Mouse (Mus musculus) heart, postnatal 36 days (tissue): ENCODE measurements at regions not wholly inside any gene's neighbourhood (a gene's known extent, or its start where the extent isn't known, plus 50 kb on each side); places are given as distances from the start of the nearest gene placed in this dataset.
A peak's percentile ranks its signal among the peaks of the same experiment; 100 is the strongest.

Experiments
- DNase-seq, 2 experiments: peaks; one replicate each; pipeline ENCODE4 v3.0.0; 2021 to 2022
- intact Hi-C: fragments of 180-260 bp; cut with DNase I; formaldehyde crosslinking; loops from one replicate; pipeline ENCODE4 v1.15.1; 2025

- no peak for DNase-seq
- intact Hi-C loops: no loop called here
These were observed 156.0 kb upstream of the Gm3448 start for GRCm38 (mm10) chr17:15197361-15197760.

GRCm38 (mm10) chr17:15195819-15196218 lies 154.5 kb upstream of the Gm3448 start:
- no peak for DNase-seq
- intact Hi-C loops: no loop called here

- no peak for DNase-seq
- intact Hi-C loops: loop anchor here (5.0 kb wide), 1 partner anchor 128 kb away; no protein-coding TSS in a partner anchor
These were observed 153.6 kb upstream of the Gm3448 start for GRCm38 (mm10) chr17:15194894-15195461.

DNA sequence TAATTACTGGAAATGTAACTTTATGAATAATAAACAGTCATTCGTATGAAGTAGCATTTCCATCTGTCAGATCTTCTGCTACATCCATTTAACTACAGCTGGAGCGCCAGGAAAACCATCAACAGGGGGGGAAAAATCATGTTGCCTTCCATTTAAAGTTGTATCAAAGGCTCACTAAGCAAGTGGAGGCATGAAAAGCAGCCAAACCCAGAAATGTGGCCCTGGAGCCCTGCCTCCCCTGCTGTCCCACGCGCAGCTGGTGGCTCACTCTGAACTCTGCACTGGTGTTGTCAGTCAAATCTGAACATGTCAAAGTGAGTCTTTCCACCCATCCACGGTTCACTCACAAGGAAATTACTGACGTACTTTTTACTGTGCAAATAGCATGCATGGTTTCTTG lies 152.5 kb upstream of the Gm3448 start:
- DNase-seq: no peak
- intact Hi-C loops: loop anchor here (2.0 to 5.0 kb wide), 2 partner anchors 127 to 179 kb away; no protein-coding TSS in a partner anchor

DNA sequence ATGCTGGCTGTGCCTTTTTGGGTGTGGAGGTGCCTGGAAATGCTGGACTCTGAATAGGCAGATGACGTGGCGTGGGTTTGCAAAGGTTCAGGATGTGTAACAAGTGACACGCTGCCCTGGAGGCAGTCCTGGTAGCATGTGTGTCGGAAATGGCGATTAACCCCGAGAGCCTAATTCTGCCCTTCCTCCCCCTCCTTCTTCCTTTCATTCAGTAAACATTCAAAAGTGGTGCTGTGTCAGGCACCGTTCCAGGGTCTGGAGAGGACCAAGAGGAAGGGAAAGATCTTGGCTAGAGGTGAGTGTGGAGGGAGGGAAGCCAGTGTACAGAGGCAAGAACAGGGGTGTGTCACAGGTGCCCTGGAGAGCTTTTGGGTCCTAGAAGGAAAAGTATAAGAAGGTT lies 151.5 kb upstream of the Gm3448 start:
- intact Hi-C loops: loop anchor here (2.0 to 5.0 kb wide), 2 partner anchors 126 to 180 kb away; no protein-coding TSS in a partner anchor
- peak; percentile 25 to 31 for DNase-seq

DNA sequence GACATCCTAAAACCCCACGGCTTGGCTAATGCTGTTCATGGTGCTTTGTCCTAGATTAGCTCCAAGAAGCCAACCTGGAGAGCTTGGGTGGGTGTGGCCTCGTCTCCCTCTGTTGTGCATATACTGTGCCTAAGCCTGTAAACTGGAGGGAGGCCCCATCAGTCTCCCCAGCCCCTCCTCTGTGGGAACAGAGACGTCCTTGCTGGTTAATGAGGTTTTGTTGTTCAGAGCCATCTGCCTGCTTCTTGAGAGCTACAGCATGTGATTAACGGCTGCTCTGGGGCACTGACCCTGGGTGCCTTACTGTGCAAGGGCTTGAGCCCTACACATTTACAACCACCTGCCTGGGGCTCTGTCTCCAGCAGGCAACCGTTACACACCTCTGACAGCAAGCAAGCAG lies 143.9 kb upstream of the Gm3448 start:
- intact Hi-C loops: no loop called here
- DNase-seq: no peak

DNA sequence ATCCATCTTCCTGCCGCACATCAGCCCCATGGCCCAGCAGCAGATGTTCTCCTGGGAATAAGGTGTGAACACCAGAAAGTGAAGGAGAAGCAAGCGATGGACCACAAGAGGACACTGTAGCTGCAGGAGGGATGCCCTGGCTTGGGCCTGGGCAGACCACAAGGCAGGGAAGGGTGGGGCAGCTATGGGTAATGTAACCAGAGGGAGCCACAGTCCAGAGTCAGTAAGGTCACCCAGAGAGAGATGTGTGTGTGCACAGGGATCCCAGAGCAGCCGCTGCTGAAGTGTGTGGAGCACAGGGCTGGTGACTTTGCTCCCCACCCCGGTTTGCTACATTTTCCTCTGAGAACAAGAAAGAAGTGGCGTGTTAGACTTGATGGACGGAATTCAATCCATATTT lies 142.5 kb upstream of the Gm3448 start:
- DNase-seq: no peak
- intact Hi-C loops: no loop called here

DNA sequence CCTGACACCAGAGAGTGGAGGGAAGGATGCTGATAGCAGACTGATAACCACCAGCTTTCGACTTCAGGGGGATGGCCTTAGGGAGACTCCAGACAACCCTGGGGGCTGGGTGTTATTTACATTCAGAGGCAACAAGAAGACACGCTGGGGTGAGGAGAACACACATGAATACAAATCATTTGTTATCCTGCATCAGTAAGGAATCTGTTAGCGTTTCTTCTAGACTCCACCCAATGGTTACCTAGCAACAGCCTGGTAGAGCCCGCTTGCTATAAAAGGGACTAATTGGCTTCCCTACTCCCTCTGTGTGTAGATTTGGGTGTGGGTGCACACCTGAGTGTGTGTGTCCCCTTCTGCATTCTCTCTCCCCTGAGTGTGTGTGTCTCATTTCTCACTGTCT lies 140.8 kb upstream of the Gm3448 start:
- no peak for DNase-seq
- intact Hi-C loops: no loop called here

DNA sequence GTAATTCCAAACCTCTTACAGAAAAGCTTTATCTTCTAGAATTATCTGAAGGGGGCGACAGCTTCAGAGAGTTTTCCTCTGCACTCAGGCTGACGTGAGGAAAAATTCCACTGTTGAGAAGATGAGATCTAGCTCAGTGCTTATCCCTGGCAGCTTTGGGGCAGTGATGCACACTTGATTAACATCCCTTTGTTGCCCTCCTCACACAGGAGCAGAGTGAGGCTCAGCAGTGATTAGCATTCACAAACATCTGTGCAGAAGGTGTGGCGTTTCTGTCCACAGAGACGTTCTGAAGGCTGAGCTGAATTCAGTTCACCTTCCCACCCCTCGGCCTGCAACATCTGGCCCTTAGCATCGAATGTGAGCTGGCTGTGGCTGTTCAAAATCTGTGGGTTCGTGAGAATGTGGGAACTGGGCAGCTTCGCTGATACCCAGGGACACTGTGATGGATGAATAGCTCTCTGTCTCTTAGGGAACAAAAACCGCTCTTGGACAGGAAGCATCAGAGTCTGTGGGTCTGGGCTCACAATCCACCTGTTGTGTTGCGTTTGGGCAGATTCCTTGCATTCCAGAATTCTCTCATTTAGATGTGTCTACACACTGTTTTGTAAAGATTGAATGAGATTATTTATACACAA lies 139.0 kb upstream of the Gm3448 start:
- intact Hi-C loops: no loop called here
- DNase-seq: no peak

DNA sequence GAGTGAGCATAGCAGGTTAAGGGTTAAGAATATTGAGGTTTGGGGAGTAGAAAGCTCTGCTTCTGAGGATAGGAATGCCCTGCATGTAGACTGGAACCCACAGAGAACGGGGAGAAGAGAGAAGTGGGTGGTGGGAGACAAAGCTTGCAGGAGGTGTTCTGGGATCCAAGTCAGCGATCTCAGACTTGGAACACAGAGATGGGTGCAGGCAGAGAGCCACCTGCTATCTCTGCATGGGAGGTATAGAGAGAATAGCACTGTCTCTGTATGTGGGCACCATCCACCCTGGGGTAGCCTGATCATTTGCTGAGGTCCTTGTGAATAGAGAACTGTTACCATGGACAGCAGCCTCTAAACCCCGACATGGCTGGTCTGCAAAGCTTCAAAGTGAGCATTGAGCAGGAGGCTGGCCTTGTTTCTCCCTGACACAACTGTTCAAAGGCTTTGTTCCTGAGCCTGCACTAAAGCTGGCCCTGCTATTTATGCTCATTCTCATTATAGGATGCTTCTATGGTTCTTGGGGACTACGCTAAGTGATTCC lies 138.1 kb upstream of the Gm3448 start:
- intact Hi-C loops: no loop called here
- no peak for DNase-seq

DNA sequence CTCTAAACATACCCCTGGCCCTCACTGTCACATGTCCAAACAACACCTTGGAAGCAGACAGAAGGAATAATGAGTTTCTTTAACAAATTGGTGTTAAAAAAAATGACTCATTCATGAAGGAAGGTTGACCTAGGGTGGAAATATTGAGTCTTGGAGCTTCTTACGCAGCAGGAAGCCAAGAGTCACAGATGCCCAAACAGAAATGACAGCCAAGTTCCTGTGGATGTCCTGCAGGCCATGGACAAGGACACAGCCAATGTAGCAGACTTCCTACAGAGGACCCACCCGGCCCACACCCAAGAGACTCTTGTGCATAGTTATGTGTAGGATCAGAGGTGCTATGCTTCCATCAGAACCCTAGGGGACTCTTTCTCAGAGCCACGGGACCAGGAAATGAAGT lies 136.1 kb upstream of the Gm3448 start:
- no peak for DNase-seq
- intact Hi-C loops: no loop called here

- no peak for DNase-seq
- intact Hi-C loops: no loop called here
These were observed 133.1 kb upstream of the Gm3448 start for GRCm38 (mm10) chr17:15174354-15174953.

DNA sequence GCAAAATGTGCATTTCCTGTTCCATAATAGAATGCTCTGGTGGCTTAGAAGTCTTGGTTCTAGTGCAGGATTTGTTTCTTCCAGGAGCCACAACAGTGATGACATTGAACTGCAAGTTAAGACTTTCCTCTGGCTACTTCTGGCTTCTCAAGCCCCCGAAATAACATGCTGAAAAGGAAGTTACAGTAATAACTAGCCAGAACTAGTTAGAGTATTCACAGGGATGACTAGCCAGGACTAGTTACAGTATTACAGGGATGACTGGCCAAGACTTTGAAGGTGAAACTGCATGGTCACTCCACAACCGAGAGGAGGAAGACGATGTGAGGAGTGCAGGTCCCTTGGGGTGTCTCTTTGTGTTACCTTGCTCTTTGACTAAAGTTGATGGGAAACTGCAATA lies 126.6 kb upstream of the Gm3448 start:
- DNase-seq: no peak
- intact Hi-C loops: no loop called here

GRCm38 (mm10) chr17:15157693-15158333 lies 116.5 kb upstream of the Gm3448 start:
- no peak for DNase-seq
- intact Hi-C loops: no loop called here

GRCm38 (mm10) chr17:15152996-15153735 lies 111.8 kb upstream of the Gm3448 start:
- DNase-seq: no peak
- intact Hi-C loops: no loop called here

DNA sequence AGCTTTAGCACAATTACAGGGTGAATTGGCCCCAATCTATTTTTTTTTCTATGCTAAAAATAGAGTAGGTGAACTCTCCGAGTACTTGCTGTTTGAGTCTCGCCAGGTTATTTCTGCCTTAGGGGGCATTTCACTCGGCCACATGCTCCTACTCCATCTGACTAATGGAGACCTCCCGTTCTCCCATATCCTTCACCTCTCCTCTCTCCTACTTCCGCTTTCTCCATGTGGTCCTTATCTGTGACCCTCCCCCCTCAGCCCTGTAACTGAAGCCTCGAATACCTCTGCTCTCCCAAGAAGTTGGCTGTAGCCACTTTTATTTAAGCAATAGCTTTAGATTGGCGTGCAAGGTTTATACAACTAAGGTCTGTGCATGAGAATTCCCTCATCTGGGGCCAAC lies 111.1 kb upstream of the Gm3448 start:
- intact Hi-C loops: no loop called here
- DNase-seq: no peak

GRCm38 (mm10) chr17:15151695-15152094 lies 110.4 kb upstream of the Gm3448 start:
- no peak for DNase-seq
- intact Hi-C loops: no loop called here

GRCm38 (mm10) chr17:15146607-15147006 lies 105.3 kb upstream of the Gm3448 start:
- DNase-seq: no peak
- intact Hi-C loops: no loop called here

DNA sequence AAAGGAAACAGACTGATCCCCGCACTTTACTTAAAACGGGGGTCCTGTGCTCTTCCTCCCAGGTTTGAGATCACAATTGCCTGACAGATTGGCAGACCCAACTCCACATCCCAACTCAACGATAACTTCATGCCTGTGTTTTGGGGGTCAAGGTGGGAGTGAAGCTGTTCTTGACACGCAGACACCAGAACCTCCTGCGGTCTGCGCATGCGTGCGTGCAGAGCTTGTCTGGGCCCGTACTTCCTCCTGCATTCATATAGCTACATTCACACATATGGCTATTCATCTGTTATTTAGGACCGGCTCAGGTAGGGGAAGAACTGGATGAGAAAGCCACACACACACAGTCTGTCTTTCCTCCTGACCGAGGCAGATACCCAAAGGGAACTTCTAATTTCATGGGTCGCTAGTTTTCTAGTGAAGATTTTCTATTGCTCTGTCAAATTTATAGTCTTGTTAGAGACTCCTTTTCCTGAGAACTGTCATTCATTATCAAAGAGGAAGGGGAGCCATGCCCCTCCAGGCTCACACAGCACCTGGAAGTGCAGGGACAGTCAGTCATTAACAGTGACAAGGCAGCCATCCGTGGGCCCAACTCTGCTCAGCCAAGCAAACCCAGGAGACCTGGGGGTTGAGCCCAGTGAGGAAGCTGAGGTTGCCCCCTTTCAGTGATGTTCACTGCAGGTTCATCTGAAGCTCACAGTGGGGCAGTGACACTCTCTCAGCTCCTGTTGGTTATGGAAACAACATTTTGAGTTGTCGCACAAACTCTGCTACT lies 104.0 kb upstream of the Gm3448 start:
- intact Hi-C loops: no loop called here
- no peak for DNase-seq

GRCm38 (mm10) chr17:15140391-15140790 lies 99.1 kb upstream of the Gm3448 start:
- intact Hi-C loops: no loop called here
- no peak for DNase-seq
